Mouse (Mus musculus) heart, adult 2 months (tissue): Measurements from ENCODE around the gene Ins2.

Experiments
- CTCF ChIP-seq: fragments of 200-600 bp; IDR thresholded peaks from 2 replicates; pipeline ENCODE4 v1.8.1; 2022; ENCODE audit warnings: antibody characterized with exemption, mild to moderate bottlenecking, moderate library complexity
- POLR2A ChIP-seq: fragments of 200-500 bp; IDR thresholded peaks from 2 replicates; pipeline ENCODE4 v1.6.1; 2011; ENCODE audit warnings: mild to moderate bottlenecking, low read depth, low read length, control low read depth; ENCODE audit not compliant: insufficient read depth

DNA sequence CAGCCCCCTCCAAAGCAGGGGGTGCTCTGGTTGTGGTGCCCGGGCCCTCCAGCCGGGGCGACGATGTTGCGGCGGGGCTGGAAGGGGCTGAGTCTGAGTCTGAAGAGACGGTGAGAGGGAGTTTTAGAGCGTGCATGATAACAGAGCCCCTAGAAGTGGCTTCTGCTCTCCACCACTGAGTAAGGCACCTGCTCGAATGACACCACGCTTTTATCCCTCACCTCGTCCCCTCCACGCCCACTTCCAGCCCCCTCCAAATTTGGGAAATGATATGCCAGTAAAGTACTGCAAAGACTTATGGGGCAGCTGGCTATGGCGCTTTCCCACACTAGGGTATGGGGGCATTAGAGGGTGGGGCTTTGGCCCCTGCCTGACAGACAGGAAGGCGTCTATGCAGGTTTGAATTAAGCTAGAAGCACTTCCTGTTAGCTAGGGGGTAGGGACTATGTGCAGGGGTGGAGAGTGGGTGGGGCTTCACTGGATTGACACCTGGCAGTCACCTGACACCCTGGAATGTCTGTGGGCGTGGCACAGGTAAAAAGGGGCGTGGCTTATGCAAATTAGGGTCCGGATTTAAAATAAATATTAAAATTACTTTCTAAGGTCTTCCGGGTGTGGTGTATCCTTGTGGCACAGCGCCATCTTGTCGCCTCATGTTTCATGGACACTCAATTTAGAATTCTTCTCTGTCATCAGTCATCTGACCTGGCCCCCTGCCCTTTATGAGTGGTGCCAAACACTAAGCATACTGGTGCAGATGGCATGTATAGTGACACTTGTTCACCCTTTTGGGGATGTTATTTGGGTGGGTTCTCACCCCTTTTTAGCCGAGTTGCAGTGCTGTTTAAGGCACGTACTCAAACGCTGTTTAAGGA is 73.2 kb downstream of the Ins2 start, which contains the start of gene Gm49394:
- TF ChIP-seq CTCF (no peak), POLR2A (no peak)
